Mouse (Mus musculus) megakaryocyte, embryonic 14.5 days (primary cell): ENCODE data around the gene Znhit6.

Experiments used
- FLI1 ChIP-seq: IDR thresholded peaks from 2 replicates; pipeline ENCODE4 v1.6.1; 2012; ENCODE audit warnings: low read length, inconsistent platforms, mixed read lengths
- GATA1 ChIP-seq: IDR thresholded peaks from 3 replicates; pipeline ENCODE4 v1.6.1; 2012; ENCODE audit warnings: mixed read lengths, low read length, inconsistent platforms, borderline replicate concordance

- TF ChIP-seq FLI1 (no peak), GATA1 (no peak)
These were observed 7.7 kb downstream of the Znhit6 start for GRCm38 (mm10) chr3:145583522-145584200.
